Mouse (Mus musculus) liver, adult 2 months (tissue): ENCODE measurements around the gene Clec4f.

Experiments used
- CTCF ChIP-seq: fragments of 200-500 bp; IDR thresholded peaks from 2 replicates; pipeline ENCODE4 v1.5.1; 2011; ENCODE audit warnings: low read depth, low read length, control low read depth
- POLR2A ChIP-seq: fragments of 200-500 bp; IDR thresholded peaks from 2 replicates; pipeline ENCODE4 v1.6.1; 2011; ENCODE audit warnings: low read length, control low read depth; ENCODE audit not compliant: insufficient read depth; ENCODE audit errors: extremely low read depth

- TF ChIP-seq POLR2A (no peak), CTCF (peak; percentile 46)
Measured at GRCm38 (mm10) chr6:83616512-83616911, 39.5 kb downstream of the Clec4f start.
